Mouse (Mus musculus) splenic B cell, adult 2 months (primary cell): ENCODE data around the gene Naf1.
A peak's percentile ranks its signal among the peaks of the same experiment; 100 is the strongest.

ENCODE experiments used
- DNase-seq: peaks from one replicate; pipeline ENCODE4 v3.0.0-alpha.2; 2011; ENCODE audit warnings: low read depth, low spot score
- H3K27me3 ChIP-seq: 2 replicates; pipeline ENCODE4 v1.6.1; 2012; ENCODE audit warnings: mild to moderate bottlenecking, low read length, moderate library complexity, mixed read lengths; ENCODE audit not compliant: control insufficient read depth, poor library complexity, insufficient read depth, severe bottlenecking
- H3K36me3 ChIP-seq: 2 replicates; pipeline ENCODE4 v1.6.1; 2012; ENCODE audit warnings: mild to moderate bottlenecking, low read length, moderate library complexity, mixed read lengths; ENCODE audit not compliant: control insufficient read depth, poor library complexity, insufficient read depth, severe bottlenecking

The Naf1 gene

GRCm38 (mm10) chr8:66916056-66916455, 56.0 kb downstream of the Naf1 start:
- no peak for DNase-seq
- H3K27me3 ChIP-seq, result no peaks in the 10 kb centered on the region
- H3K36me3 ChIP-seq, result no peaks in the 10 kb centered on the region

GRCm38 (mm10) chr8:66917695-66918467, 57.9 kb downstream of the Naf1 start:
- no peak for DNase-seq
- no peaks in the 10 kb centered on the region for H3K27me3 ChIP-seq
- H3K36me3 ChIP-seq, result no peaks in the 10 kb centered on the region

GRCm38 (mm10) chr8:66918471-66918870, 58.5 kb downstream of the Naf1 start:
- Histone ChIP-seq H3K27me3 (no peaks in the 10 kb centered on the region), H3K36me3 (no peaks in the 10 kb centered on the region)
- DNase-seq, result peak; percentile 45

- Histone ChIP-seq H3K36me3 (no peaks in the 10 kb centered on the region), H3K27me3 (no peaks in the 10 kb centered on the region)
- no peak for DNase-seq
These were observed 73.7 kb downstream of the Naf1 start for GRCm38 (mm10) chr8:66933746-66934145.

- Histone ChIP-seq H3K27me3 (no peaks in the 10 kb centered on the region), H3K36me3 (no peaks in the 10 kb centered on the region)
- no peak for DNase-seq
These were observed 76.2 kb downstream of the Naf1 start for GRCm38 (mm10) chr8:66936236-66936635.
